Mouse (Mus musculus): ENCODE data around the gene Foxf2. TPM values are rescaled to one million over a fixed set of nuclear protein-coding genes. Genes with fewer than 3 reads are reported as not detected.

The Foxf2 gene
- total RNA-seq, 2 experiments from 2014 or later = not detected

GRCm38 (mm10) chr13:31665376-31665775 is 39.8 kb downstream of the Foxf2 start:
- no peak for ATAC-seq (replicated peaks; ENCODE audit: low FRiP score, poor library complexity, severe bottlenecking)

- ATAC-seq (replicated peaks; ENCODE audit: low FRiP score, poor library complexity, severe bottlenecking) = no peak
These were observed 42.4 kb downstream of the Foxf2 start for GRCm38 (mm10) chr13:31667919-31668524.

- ATAC-seq (replicated peaks; ENCODE audit: low FRiP score, poor library complexity, severe bottlenecking) = no peak
These were observed 46.5 kb downstream of the Foxf2 start for GRCm38 (mm10) chr13:31672093-31672492.

Other genes with a start within 250 kb of the Foxf2 start
- gene Foxq1, start 69.7 kb upstream of the Foxf2 start, total RNA-seq (2015; ENCODE audit: low replicate concordance) = not detected in 2 replicates
- gene Foxq1, start 69.7 kb upstream of the Foxf2 start, total RNA-seq (2017; ENCODE audit: low replicate concordance) = not detected in 2 replicates
- gene A530084C06Rik, start 66.5 kb upstream of the Foxf2 start, total RNA-seq (2015; ENCODE audit: low replicate concordance) = not detected in 2 replicates
- not detected in 2 replicates for gene A530084C06Rik, start 66.5 kb upstream of the Foxf2 start, total RNA-seq (2017; ENCODE audit: low replicate concordance)
- gene Foxc1, start 180.8 kb downstream of the Foxf2 start, total RNA-seq (2015; ENCODE audit: low replicate concordance) = 0.19 TPM in 1 of 2 replicates, not detected in the other
- 0.09 TPM in 1 of 2 replicates, not detected in the other for gene Foxc1, start 180.8 kb downstream of the Foxf2 start, total RNA-seq (2017; ENCODE audit: low replicate concordance)

Measured in erythroblast, adult 5-6 weeks (primary cell).